Mouse (Mus musculus): ENCODE results near the gene Alg12.

GRCm38 (mm10) chr15:88827466-88827865 is 8.3 kb upstream of the Alg12 start:
- no peak for TF ChIP-seq CTCF (IDR thresholded peaks at IDR 0.05; ENCODE audit: extremely low read depth, insufficient read depth, insufficient read length, insufficient replicate concordance)
- TF ChIP-seq POLR2A (IDR thresholded peaks at IDR 0.05; ENCODE audit: low read depth, low read length), result no peak

All from spleen, adult 2 months (tissue).